Mouse (Mus musculus): ENCODE data around the gene Mdm1. TPM values are rescaled to one million over a fixed set of nuclear protein-coding genes. Genes with fewer than 3 reads are reported as not detected.

Gene Mdm1
- polyA plus RNA-seq, 1 experiment from 2014 or later: 13.6 TPM

DNA sequence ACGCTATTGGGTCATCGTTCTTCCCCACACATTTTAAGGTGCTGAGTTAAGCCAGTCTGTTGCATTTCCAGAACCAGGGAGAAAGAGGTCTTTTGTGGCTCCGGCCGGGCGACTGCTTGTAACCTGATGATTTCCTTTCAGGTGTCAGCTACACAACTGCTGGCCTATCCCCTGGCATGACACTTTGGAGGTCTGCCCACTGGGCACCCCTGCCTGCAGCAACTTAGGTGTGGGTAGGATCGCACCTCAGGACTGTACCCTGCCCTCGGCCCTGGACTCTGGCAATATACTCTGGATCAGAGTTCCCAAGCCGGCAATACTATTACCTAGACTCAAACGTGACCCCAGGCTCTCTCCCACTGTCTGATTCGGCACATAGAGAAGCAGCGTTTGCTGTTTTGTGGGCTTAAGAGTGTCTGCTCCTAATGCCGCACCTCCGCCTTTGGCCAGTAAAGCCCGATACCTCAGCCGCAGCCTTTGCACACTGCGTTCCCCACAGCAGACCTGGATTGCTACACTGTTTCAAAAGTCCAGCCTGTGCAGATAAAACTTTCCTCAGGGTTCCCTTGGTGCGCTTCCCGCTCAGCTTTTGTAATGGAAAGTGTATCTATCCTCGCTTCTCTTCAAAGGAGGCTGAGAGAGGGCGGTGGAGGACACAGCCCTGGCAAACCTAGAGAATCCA, 12.5 kb upstream of the Mdm1 start:
- Histone ChIP-seq H3K4me1 (ENCODE audit: insufficient read depth, low read depth, low read length) (no peaks in the 10 kb centered on the region), H3K4me3 (ENCODE audit: low read depth, low read length) (no peak overlapping the region), H3K9me3 (ENCODE audit: low read length) (no peaks in the 10 kb centered on the region), H3K4me2 (replicated peaks; ENCODE audit: low read depth, low read length) (no peak overlapping the region), H3K27ac (ENCODE audit: low read length) (no peak overlapping the region), H3K9ac (replicated peaks; ENCODE audit: low read depth) (no peak overlapping the region), H3K27me3 (replicated peaks; ENCODE audit: insufficient read depth, low read length) (no peaks in the 10 kb centered on the region), H3K36me3 (ENCODE audit: insufficient read depth, low read length) (no peaks in the 10 kb centered on the region)
- ATAC-seq (no peak), DNase-seq (ENCODE audit: low spot score) (no peak)
- 56% methylated on average over 20 of the region's 20 CpGs for WGBS
- TF ChIP-seq EP300 (IDR thresholded peaks at IDR 0.05) (no peak), CTCF (IDR thresholded peaks at IDR 0.05) (no peak)

DNA sequence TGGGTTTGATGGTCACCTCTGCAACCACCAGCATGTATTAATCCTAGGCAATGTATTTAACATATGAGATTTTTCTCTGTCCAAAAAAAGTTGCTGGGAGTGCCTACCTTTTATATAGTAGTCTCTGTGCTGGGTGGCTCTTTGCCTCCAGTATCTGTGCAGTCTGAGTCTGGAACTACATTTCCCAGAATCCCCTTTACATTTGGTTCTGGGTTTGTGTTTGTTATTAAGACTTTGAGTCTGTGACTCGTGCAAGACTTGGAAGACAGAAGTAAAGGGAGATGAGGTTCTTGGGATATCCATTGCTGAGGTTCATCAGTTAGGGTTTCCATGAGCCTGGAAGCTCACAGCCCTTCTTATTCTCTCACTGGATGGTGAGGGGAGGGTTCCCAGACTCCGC, 11.6 kb upstream of the Mdm1 start:
- no peak for TF ChIP-seq EP300 (IDR thresholded peaks at IDR 0.05)
- TF ChIP-seq CTCF (IDR thresholded peaks at IDR 0.05): no peak
- Histone ChIP-seq H3K4me2 (replicated peaks; ENCODE audit: low read depth, low read length) (no peak overlapping the region), H3K27ac (ENCODE audit: low read length) (no peak overlapping the region), H3K4me1 (ENCODE audit: insufficient read depth, low read depth, low read length) (no peaks in the 10 kb centered on the region), H3K36me3 (ENCODE audit: insufficient read depth, low read length) (no peaks in the 10 kb centered on the region), H3K9ac (replicated peaks; ENCODE audit: low read depth) (no peak overlapping the region), H3K4me3 (ENCODE audit: low read depth, low read length) (no peak overlapping the region), H3K27me3 (replicated peaks; ENCODE audit: insufficient read depth, low read length) (no peaks in the 10 kb centered on the region), H3K9me3 (ENCODE audit: low read length) (no peaks in the 10 kb centered on the region)
- no peak for ATAC-seq
- no peak for DNase-seq (ENCODE audit: low spot score)
- WGBS: 45% methylated on average over 2 of the region's 2 CpGs

DNA sequence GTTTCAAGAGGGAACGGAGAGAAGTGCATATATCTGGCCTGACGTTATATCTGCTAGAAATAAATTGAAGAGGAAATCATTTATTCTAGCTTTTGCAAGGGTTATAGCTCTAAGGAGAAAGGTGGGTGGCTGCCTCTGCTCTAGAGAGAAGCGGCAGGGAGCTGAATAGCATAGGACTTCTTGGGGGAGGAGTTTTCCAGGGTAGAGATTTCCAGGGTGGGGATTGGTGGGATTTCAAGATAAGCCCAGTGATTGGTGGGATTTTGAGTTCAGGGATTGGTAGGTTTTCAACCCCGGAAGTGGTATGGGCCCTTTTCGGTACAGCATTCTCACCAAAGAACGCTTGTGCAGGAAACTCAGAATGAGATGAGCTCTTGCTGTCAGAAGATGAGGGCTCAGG, 8.6 kb upstream of the Mdm1 start:
- H3K27me3 ChIP-seq (replicated peaks; ENCODE audit: insufficient read depth, low read length): no peaks in the 10 kb centered on the region
- H3K9ac ChIP-seq (replicated peaks; ENCODE audit: low read depth): no peak overlapping the region
- H3K36me3 ChIP-seq (ENCODE audit: insufficient read depth, low read length): no peaks in the 10 kb centered on the region
- ATAC-seq (peak; percentile 46), DNase-seq (ENCODE audit: low spot score) (peak; percentile 42)
- no peak overlapping the region for H3K4me2 ChIP-seq (replicated peaks; ENCODE audit: low read depth, low read length)
- H3K27ac ChIP-seq (ENCODE audit: low read length): no peak overlapping the region
- H3K4me1 ChIP-seq (ENCODE audit: insufficient read depth, low read depth, low read length): no peaks in the 10 kb centered on the region
- no peaks in the 10 kb centered on the region for H3K9me3 ChIP-seq (ENCODE audit: low read length)
- H3K4me3 ChIP-seq (ENCODE audit: low read depth, low read length): no peak overlapping the region
- TF ChIP-seq EP300 (IDR thresholded peaks at IDR 0.05) (no peak), CTCF (IDR thresholded peaks at IDR 0.05) (no peak)
- 57% methylated on average over 6 of the region's 6 CpGs for WGBS

DNA sequence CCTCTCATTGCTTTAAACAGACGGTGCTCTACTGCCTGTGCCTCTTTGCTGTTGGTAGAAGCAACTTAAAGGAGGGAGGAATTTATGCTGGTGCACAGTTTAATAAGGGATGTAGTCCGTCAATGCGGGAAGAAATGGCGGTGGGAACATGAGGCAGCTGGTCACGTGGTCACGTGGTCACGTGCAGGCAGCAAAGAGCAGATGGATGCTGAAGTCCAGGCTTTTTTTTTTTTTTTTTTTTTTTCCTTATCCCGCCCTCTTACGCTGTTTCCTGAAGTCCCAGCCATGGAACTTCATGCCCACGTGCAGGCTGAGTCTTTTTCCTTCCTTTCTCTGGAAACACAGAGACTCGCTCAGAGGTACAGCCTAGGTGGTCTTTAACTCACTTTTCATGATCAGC, 3.1 kb upstream of the Mdm1 start:
- Histone ChIP-seq H3K27me3 (replicated peaks; ENCODE audit: insufficient read depth, low read length) (no peaks in the 10 kb centered on the region), H3K4me1 (ENCODE audit: insufficient read depth, low read depth, low read length) (0 out of 2 replicates have a peak, but pooled peaks cover 2% of the 10 kb centered on the region), H3K4me2 (replicated peaks; ENCODE audit: low read depth, low read length) (no peak overlapping the region), H3K27ac (ENCODE audit: low read length) (no peak overlapping the region), H3K36me3 (ENCODE audit: insufficient read depth, low read length) (no peaks in the 10 kb centered on the region), H3K9me3 (ENCODE audit: low read length) (no peaks in the 10 kb centered on the region), H3K4me3 (ENCODE audit: low read depth, low read length) (no peak overlapping the region), H3K9ac (replicated peaks; ENCODE audit: low read depth) (no peak overlapping the region)
- TF ChIP-seq EP300 (IDR thresholded peaks at IDR 0.05): no peak
- ATAC-seq (no peak), DNase-seq (ENCODE audit: low spot score) (no peak)
- WGBS: 83% methylated on average over 11 of the region's 11 CpGs

DNA sequence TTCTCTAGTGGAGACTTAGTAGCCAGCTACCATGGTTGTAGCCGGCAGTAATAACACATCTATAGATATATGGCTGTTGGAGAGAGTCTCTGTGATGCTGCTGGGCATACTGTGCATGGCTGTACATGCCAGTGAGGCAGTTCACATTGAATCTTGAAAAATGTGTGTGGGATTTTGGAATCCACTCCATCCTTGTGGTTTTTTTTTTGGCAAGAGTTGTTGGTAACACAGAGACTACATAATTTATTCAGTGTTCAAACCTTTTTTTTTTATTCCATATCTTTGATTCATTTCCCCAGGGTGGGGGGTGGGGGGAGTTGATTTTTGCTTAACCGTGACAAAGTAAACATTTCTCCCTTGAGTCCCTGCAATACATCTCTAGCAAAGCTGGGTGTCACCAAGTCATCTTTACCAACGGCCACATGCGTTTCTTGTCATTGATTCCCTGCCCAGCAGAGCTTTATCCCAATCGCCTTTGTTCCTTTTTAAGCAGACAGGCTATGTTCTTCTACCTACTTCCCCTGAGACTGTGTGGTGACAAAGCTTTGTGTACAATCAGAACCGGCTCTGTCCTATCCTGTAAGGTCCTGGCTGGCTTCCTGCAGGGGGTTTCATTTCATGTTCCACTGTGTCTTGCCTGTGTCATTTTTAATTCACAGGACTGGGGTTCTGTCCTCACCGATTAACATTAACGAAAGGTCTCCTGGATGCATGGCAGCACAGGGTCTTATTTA, 1.6 kb upstream of the Mdm1 start:
- no peak for DNase-seq (ENCODE audit: low spot score)
- TF ChIP-seq CTCF (IDR thresholded peaks at IDR 0.05) (no peak), EP300 (IDR thresholded peaks at IDR 0.05) (no peak)
- WGBS: 57% methylated on average over 8 of the region's 8 CpGs

DNA sequence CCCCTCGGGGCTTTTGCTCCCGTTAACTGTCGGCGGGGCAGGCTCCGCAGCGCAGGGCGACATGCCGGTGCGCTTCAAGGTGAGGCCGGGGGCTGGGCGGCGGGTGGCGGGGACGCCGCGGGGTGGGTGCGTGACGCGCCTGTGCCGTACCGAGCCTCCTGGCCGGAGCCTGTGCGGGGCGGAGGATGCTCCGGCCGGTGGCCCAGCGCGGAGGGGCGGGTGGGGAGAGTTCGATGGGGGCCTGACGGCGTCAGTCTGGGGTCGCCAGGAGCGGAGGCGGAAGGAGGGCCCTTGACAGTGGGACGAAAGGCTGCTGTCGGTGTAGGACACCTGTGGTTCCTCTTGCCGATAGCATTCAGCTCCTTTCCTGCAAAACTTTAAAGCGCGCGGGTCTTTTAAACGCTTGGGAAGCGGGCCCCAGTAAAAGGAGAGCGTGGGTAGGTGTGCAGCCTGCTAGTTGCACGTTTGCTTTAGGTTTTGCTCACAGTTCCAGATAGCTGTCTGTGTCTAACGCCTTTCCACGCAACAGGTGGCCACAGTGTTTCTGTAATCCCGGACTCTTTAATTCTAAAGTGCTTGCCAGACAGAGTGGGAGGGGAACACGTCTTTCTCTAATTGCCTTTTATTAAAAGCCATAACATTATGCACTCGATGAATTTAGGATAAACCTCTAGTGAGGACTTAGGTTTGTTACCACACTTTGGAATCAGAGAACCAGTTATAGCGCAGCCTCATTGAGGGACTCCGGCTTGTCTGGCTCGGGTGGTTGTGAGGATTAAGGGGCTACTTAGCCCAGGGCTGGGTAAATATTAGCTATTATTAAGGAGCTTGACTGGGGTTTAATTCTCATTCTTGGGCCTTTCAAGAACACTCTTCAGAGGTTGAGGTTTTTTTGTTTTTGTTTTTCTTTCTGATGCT, 532 bp downstream of the Mdm1 start:
- peak overlapping the region; percentile 91 for H3K4me2 ChIP-seq (replicated peaks; ENCODE audit: low read depth, low read length)
- no peak for TF ChIP-seq CTCF (IDR thresholded peaks at IDR 0.05)
- no peak for TF ChIP-seq EP300 (IDR thresholded peaks at IDR 0.05)
- no peaks in the 10 kb centered on the region for H3K27me3 ChIP-seq (replicated peaks; ENCODE audit: insufficient read depth, low read length)
- peak overlapping the region; percentile 77 for H3K4me3 ChIP-seq (ENCODE audit: low read depth, low read length)
- 5% methylated on average over 43 of the region's 53 CpGs for WGBS
- no peaks in the 10 kb centered on the region for H3K36me3 ChIP-seq (ENCODE audit: insufficient read depth, low read length)
- DNase-seq (ENCODE audit: low spot score) (peak; percentile 49), ATAC-seq (peak; percentile 55)
- 0 out of 2 replicates have a peak, but pooled peaks cover 2% of the 10 kb centered on the region for H3K4me1 ChIP-seq (ENCODE audit: insufficient read depth, low read depth, low read length)
- H3K27ac ChIP-seq (ENCODE audit: low read length): no peak overlapping the region
- no peaks in the 10 kb centered on the region for H3K9me3 ChIP-seq (ENCODE audit: low read length)
- H3K9ac ChIP-seq (replicated peaks; ENCODE audit: low read depth): peak overlapping the region; percentile 46; the same call in 1 of the 2 replicates

More for the DNA sequence above, 1.6 kb upstream of the Mdm1 start:
- Histone ChIP-seq H3K4me2 (replicated peaks; ENCODE audit: low read depth, low read length) (no peak overlapping the region), H3K9me3 (ENCODE audit: low read length) (no peaks in the 10 kb centered on the region), H3K27ac (ENCODE audit: low read length) (no peak overlapping the region), H3K9ac (replicated peaks; ENCODE audit: low read depth) (no peak overlapping the region), H3K36me3 (ENCODE audit: insufficient read depth, low read length) (no peaks in the 10 kb centered on the region), H3K4me1 (ENCODE audit: insufficient read depth, low read depth, low read length) (0 out of 2 replicates have a peak, but pooled peaks cover 2% of the 10 kb centered on the region), H3K4me3 (ENCODE audit: low read depth, low read length) (no peak overlapping the region), H3K27me3 (replicated peaks; ENCODE audit: insufficient read depth, low read length) (no peaks in the 10 kb centered on the region)
- no peak for ATAC-seq
